Mouse (Mus musculus) large intestine, adult 2 months (tissue): ENCODE measurements around the gene Adamts14. TPM values are rescaled to one million over a fixed set of nuclear protein-coding genes. Genes with fewer than 3 reads are reported as not detected.

Experiments
- DNase-seq: peaks from one replicate; pipeline ENCODE4 v3.0.0-alpha.2; 2012; ENCODE audit warnings: low read depth, low spot score
- WGBS: fragments of 180-500 bp; shearing (Covaris S2); methylation state at CpG from one replicate; pipeline ENCODE4 v1.1.7; 2018; 5-methylcytosine and 5-hydroxymethylcytosine counted together
- polyA plus RNA-seq: library from polyadenylated mRNA; depleted of rRNA; stranded (reverse); fragments of >200 nt; gene quantifications from 2 replicates; pipeline ENCODE4 v1.2.3, GENCODE M21; 2012; rRNA removed

Gene Adamts14
- polyA plus RNA-seq: 0.99 and 1.7 TPM in 2 replicates

DNA sequence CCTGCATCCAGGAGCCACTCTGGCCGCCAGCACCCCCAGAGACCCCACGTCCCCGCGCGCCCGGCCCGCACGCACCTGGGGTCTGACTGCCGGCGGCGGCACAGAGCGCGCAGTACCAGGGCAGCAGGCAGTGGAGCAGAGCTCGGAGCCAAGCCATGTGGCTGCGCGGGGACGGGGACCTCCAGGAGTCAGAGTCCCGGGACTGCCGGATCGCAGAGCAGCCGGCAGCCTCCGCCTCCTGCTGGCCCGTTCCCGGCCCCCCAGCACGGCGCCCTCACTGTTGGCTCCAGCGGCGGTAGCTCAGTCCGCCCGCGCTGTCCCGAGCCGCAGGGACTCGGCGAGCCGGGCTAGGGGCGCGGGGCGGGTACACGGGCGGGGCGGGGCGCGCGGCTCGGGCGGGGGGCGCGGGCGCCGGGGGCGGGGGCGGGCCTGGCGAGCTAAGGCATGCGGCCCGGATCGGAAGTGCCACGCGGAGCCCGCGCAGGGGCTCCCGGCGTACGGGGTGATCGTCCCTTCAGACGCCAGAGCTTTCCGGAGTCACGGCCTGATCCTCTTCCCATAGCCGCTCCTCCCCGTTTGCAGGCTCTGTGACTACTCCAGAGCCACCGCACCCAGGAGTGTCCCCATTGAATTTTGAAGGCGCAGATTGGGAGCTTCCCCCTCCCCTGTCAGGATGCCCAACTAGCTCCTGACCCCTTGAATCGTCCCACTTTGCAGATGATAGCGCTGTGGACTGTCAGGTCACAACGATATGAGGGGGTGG, at the start of gene Adamts14:
Gene Adamts14 (minus strand): TSS at position 358 of the 763 bp plus-strand sequence.
- DNase-seq: no peak
- 3% methylated on average over 64 of the region's 75 CpGs for WGBS

GRCm38 (mm10) chr10:61318527-61318926, 45.3 kb upstream of the Adamts14 start:
- DNase-seq: no peak
- WGBS: 95% methylated on average over 3 of the region's 3 CpGs

GRCm38 (mm10) chr10:61315324-61315880, 42.2 kb upstream of the Adamts14 start:
- 76% methylated on average over 9 of the region's 9 CpGs for whole genome bisulfite sequencing
- DNase-seq: no peak

- 64% methylated on average over 7 of the region's 7 CpGs for WGBS
- DNase-seq: no peak
These were observed 40.5 kb upstream of the Adamts14 start for GRCm38 (mm10) chr10:61313750-61314149.

- 30% methylated on average over 7 of the region's 7 CpGs for WGBS
These were observed 39.5 kb upstream of the Adamts14 start for GRCm38 (mm10) chr10:61312754-61313153.

GRCm38 (mm10) chr10:61312159-61312558, 38.9 kb upstream of the Adamts14 start:
- no peak for DNase-seq
- 68% methylated on average over 6 of the region's 6 CpGs for WGBS

More at GRCm38 (mm10) chr10:61312754-61313153, 39.5 kb upstream of the Adamts14 start:
- no peak for DNase-seq

DNA sequence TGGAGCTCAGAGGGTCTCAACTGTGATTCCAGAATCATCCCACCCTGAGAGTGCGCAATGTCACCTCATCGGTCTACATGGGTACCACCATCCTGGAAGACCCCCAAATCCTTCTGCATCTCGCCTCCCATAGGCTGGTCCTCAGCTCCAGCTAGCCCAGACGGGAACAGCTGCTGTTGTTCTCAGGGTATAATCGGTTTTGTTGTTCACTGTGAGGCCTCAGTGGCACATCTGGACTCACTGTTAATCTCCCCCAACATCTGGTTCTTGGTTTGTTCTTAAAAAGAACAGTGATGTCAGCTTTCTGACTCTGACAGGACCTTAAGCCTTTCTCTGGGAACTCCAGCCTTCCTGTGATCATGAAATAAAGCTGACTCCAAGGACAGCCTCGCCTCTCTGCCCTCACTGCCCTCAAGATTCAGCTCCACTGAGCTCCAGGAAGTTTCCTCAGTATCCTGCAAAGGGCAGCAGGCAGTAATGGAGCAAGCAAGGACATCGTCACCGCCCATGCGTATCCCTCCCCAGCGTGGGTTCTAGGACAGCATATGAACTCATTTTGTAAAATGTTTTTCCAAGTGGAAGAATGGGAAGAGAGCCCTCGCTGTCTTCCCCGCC, 35.6 kb upstream of the Adamts14 start:
- 68% methylated on average over 12 of the region's 12 CpGs for WGBS
- DNase-seq: no peak

DNA sequence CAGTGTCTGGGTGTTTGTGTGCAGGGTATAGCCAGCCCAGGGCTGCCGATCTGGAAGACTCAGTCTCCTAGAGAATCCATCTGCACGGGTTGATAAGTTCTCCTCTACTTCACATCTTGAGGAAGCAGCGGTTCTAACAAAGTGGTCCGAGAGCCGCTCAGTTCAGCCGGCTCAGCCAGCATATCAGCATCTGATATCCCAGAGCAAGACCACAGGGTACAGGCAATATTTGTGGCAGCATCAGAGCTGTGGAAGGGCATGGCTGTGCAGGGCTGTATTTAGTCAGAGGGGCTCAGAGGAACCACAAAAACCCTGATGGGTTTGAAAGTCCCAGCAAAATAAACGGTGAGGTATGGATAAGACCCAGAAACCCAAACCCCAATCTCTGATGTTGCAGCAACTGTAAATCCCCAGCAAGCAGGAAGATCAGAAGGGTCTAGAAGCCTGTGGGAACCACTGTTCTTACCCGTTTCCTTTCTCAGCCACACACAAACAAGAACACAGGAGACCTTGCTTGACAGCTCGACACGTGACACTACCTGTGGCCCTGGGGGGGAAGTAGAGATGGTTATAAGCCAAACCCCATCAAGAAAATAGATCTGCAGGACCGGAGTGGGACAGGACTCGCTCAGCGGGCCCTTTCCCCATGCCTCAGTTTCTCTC, 32.8 kb upstream of the Adamts14 start:
- DNase-seq: no peak
- WGBS: 82% methylated on average over 13 of the region's 13 CpGs

DNA sequence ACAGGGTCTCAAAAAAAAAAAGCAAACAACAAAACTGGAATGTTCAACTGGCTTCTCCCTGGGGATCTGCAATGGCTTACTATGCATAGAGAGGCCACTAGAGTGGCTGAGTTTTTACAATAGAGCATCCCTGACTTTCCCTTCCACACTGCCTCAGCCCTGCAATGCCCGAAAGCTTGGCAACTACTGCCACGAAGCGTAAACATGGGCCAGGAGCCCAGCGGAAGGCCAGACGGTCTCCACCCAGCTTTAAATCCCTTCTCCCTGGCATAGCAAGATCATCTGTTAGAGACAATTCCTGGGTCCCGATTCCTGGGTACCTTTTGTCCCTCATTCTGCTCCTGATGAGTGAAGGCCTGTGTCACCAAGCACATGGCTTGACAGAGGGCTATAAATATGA, 30.8 kb upstream of the Adamts14 start:
- WGBS: 47% methylated on average over 6 of the region's 6 CpGs
- no peak for DNase-seq

GRCm38 (mm10) chr10:61300996-61301395, 27.8 kb upstream of the Adamts14 start:
- DNase-seq: no peak
- WGBS: 58% methylated on average over 3 of the region's 3 CpGs

- WGBS: 73% methylated on average over 7 of the region's 7 CpGs
These were observed 24.2 kb upstream of the Adamts14 start, which contains the start of gene Prf1 for GRCm38 (mm10) chr10:61297477-61297876. TSS of gene Prf1 (plus strand) at chr10:61297833.

GRCm38 (mm10) chr10:61296713-61297445, 23.6 kb upstream of the Adamts14 start:
- no peak for DNase-seq
- WGBS: 76% methylated on average over 8 of the region's 8 CpGs

More at GRCm38 (mm10) chr10:61297477-61297876, 24.2 kb upstream of the Adamts14 start, which contains the start of gene Prf1:
- no peak for DNase-seq

- 51% methylated on average over 8 of the region's 8 CpGs for WGBS
- no peak for DNase-seq
These were observed 21.0 kb upstream of the Adamts14 start for GRCm38 (mm10) chr10:61294242-61294641.

GRCm38 (mm10) chr10:61290479-61290878, 17.2 kb upstream of the Adamts14 start:
- no peak for DNase-seq
- WGBS: 56% methylated on average over 2 of the region's 2 CpGs

DNA sequence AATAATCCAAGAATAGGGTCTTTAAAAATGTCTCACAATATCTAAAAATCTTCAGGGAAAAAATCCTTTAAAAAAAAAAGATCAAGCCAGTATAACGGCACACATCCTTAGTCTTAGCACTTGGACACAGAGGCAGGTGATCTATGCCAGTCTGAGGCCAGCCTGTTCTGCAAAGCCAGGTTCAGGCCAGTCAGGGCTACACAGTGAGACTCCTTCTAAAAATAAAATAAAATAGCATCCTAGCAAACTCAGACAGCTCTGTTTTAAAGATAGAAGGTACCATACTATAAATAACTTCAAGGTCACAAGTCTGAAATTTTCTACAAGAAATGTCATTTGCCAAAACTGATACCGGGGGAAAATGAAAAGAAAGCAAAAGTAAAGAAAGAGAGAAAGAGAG, 16.8 kb upstream of the Adamts14 start:
- DNase-seq: no peak
- WGBS: 63% methylated on average over 2 of the region's 2 CpGs

DNA sequence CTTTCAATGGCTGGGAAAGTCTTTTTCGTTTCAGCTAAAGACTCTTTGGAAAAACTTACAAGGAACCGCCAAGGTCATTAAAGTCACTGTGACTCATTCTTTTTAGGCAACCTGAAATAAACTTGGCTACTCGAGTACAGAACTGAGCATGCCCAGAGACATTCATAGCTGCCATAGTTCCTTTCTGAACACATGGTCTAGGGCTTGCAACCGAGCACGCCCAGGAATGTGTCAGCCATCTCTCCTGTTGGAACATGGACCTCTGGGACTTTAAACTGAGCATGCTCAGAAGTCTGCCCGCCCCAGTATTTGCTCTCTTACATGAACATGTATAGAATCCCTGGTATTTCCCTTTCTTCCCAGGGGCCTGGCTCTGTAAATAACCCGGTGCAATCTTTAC, 13.0 kb upstream of the Adamts14 start:
- 20% methylated on average over 7 of the region's 7 CpGs for WGBS
- DNase-seq: no peak

GRCm38 (mm10) chr10:61285271-61285670, 12.0 kb upstream of the Adamts14 start:
- DNase-seq: no peak
- 68% methylated on average over 11 of the region's 11 CpGs for WGBS

DNA sequence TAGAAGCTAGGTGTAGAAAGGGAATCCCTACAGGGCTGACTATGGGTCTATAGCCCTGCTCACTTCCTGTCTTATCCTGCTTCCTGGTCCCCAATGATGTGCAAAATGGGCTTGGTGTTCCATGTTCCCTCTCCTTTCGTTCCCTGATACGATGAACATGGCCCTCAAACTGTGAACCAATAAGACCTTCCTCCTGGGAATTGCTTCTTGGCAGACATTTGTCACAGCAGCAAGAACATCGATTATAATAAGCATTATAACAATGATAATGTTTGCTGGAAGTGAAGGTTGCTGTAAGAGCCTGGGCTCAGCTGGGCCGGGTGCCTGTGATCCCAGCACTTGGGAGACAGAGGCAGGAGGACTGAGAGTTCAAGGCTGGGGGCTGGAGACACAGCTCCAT, 11.1 kb upstream of the Adamts14 start:
- 84% methylated on average over 4 of the region's 4 CpGs for WGBS
- no peak for DNase-seq

- no peak for DNase-seq
- 67% methylated on average over 5 of the region's 5 CpGs for WGBS
These were observed 7.9 kb upstream of the Adamts14 start for GRCm38 (mm10) chr10:61281115-61281514.
